Mouse (Mus musculus): ENCODE measurements around the gene Cyp4a12b. TPM values are rescaled to one million over a fixed set of nuclear protein-coding genes. Genes with fewer than 3 reads are reported as not detected.
"Not testable (repeated sequence)": the region's sequence is repeated elsewhere in the genome, so short reads cannot be mapped to it uniquely, and the experiment has no call there.

Cyp4a12b gene
- polyA plus RNA-seq (2016; fragmentation: Nextera tagmentation; extraction: Ambion mirVana) = not detected in 2 replicates

DNA sequence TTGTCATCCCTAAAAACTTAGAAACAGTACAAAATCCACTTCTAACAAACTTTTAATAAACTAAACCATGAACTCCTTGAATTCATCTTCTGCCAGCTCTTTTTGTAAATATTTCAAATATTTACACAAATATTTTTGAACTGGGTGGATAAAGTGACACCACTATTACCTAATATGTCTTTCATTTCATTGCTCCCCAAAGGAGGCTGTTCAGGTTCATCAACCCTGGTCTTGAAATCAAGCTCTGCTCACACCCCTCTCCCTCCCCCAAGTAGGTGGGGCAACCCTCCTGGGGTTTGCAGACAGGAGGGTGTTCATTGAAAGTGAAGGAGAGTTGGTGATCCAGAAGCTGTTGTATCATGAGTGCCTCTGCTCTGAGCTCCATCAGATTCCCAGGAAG lies at the start of gene Cyp4a12b:
Gene Cyp4a12b, plus strand, starts transcription at position 301 of the 400 bp plus-strand sequence.
- DNase-seq (ENCODE audit: extremely low spot score, low spot score); H3K4me1 ChIP-seq; H3K27ac ChIP-seq; H3K9me3 ChIP-seq; H3K36me3 ChIP-seq (replicated peaks); H3K27me3 ChIP-seq (ENCODE audit: poor library complexity, severe bottlenecking); H3K4me3 ChIP-seq: not testable (repeated sequence)

DNA sequence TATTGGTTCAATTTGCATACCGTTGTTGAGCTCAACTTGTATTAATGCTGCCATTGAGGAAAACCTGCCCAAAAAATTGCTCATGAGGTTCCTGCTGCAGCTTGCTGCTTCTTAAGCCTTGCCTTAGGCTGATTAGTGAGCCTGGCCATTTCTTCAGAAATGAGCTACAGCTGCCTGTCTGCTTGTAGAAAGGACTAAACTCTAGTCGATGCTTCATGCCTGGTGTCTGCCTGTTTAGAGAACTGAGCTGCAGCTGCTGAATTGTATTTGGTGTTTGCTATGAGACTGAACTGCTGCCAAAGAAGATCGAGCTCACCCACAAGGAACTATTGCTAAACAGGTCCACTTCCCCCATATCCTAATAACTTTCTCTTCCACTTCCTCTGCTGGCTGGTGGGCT lies 45.8 kb upstream of the Cyp4a12b start:
- H3K4me1 ChIP-seq; H3K9me3 ChIP-seq; H3K27me3 ChIP-seq (ENCODE audit: poor library complexity, severe bottlenecking); DNase-seq (ENCODE audit: extremely low spot score, low spot score); H3K4me3 ChIP-seq; H3K27ac ChIP-seq; H3K36me3 ChIP-seq (replicated peaks): not testable (repeated sequence)
- 82% methylated on average over 3 of the region's 3 CpGs for WGBS

DNA sequence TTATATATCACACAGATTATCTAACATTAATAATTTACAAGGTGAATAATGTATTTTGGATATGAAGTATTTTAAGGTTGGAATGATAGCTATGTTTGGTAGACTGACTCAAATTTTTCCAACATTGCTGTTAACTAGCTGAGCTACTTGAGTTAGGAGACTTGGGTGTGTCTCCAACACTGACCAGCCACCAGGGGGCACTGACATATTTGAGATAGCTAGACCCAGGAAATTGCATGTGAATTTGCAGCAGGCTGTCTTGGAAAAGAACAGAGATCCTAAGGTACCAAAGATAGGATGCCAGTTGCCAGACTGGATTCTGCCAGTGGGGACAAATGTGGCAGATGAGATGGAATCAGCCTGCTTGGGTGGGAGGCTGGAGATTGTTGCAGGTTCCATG lies 43.4 kb upstream of the Cyp4a12b start:
- H3K4me1 ChIP-seq = not testable (repeated sequence)

DNA sequence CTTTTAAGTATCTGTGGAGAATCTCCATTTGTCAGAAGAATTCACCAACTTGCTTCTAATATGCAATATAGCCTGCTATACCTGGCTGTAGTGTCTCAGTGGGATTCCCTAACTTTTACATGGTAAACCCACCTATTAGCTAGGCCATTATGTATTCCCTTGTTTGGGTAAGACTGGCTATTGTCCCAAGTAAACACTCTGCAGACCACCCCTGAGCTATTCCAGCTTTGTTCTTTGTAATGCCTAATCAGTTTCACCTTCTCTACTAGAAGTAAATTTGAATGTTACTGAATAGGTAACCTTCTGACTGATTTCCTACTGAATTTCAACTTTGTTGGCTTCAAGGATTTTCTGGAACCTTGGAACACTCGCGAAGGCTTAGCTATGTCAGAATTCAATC lies 15.2 kb upstream of the Cyp4a12b start:
- not testable (repeated sequence) for H3K27ac ChIP-seq; H3K4me1 ChIP-seq; H3K9me3 ChIP-seq; H3K36me3 ChIP-seq (replicated peaks); DNase-seq (ENCODE audit: extremely low spot score, low spot score); H3K4me3 ChIP-seq; H3K27me3 ChIP-seq (ENCODE audit: poor library complexity, severe bottlenecking)
- 80% methylated on average over 2 of the region's 2 CpGs for WGBS

More for the DNA sequence above, 43.4 kb upstream of the Cyp4a12b start:
- not testable (repeated sequence) for H3K36me3 ChIP-seq (replicated peaks); H3K27me3 ChIP-seq (ENCODE audit: poor library complexity, severe bottlenecking); H3K27ac ChIP-seq; H3K4me3 ChIP-seq; DNase-seq (ENCODE audit: extremely low spot score, low spot score); H3K9me3 ChIP-seq

DNA sequence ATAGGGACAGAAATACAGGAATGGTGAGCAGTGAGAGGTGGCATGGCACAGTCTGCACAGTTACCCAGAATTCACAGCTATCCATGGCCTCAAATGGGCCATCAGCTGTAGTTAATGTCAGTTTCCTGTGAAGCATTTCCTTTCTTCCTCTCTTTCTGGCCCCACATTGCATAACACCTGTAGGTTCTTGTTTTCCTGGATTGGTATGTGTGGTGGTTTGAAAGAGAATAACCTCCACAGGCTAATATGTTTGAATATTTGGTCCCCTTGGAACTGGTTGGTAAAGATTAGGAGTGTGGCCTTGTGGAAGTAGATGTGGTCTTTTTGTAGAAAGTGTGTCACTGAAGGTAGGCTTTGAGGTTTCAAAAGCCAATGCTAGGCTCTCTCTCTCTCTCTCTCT lies 14.5 kb upstream of the Cyp4a12b start:
- H3K36me3 ChIP-seq (replicated peaks); H3K4me3 ChIP-seq; DNase-seq (ENCODE audit: extremely low spot score, low spot score); H3K4me1 ChIP-seq; H3K27me3 ChIP-seq (ENCODE audit: poor library complexity, severe bottlenecking); H3K9me3 ChIP-seq; H3K27ac ChIP-seq: not testable (repeated sequence)

DNA sequence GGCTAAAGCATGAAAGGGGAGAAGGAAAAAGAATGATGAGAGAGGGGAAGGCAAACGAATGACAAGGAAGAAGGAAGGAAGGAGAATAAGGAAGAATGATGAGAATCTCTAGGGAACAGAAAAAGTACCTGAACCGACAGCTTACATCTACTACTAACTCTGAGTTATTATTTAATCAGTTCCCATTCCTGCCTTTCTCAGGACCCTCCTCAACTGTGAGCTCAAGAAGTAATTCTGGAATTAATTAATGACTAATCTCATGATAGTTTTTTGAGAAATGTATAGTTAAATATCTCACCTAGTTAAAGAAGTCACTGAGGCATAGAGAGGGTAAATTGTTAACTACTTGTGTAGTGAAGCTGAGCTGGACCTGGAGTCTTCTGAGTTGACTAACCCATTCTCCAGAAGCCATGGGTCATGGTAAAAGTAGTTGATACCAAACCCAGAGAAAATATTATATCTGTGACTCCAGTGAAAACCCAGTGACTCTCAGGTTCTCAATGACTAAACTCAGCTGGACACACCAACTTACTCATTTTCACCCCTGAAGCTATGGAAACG lies 39.2 kb downstream of the Cyp4a12b start:
- H3K4me1 ChIP-seq = no peaks in the 10 kb centered on the region
- no peaks in the 10 kb centered on the region for H3K9me3 ChIP-seq
- H3K27me3 ChIP-seq (ENCODE audit: poor library complexity, severe bottlenecking) = no peaks in the 10 kb centered on the region
- DNase-seq (ENCODE audit: extremely low spot score, low spot score) = no peak
- no peak overlapping the region for H3K4me3 ChIP-seq
- H3K36me3 ChIP-seq (replicated peaks) = no peaks in the 10 kb centered on the region
- H3K27ac ChIP-seq = no peak overlapping the region
- 76% methylated on average over 3 of the region's 3 CpGs for WGBS

GRCm38 (mm10) chr4:115452304-115452703 lies 40.9 kb downstream of the Cyp4a12b start, which contains the start of gene Cyp4a30b:
Gene Cyp4a30b (plus strand): TSS chr4:115452604.
- DNase-seq (ENCODE audit: extremely low spot score, low spot score) = no peak
- no peak within 1 kb of the TSS for H3K4me3 ChIP-seq
- WGBS = 77% methylated on average over 3 of the region's 3 CpGs
- H3K27me3 ChIP-seq (ENCODE audit: poor library complexity, severe bottlenecking) = no peaks in the 10 kb centered on the region
- no peaks in the 10 kb centered on the region for H3K9me3 ChIP-seq
- H3K4me1 ChIP-seq = no peaks in the 10 kb centered on the region
- H3K36me3 ChIP-seq (replicated peaks) = no peaks in the 10 kb centered on the region
- H3K27ac ChIP-seq = no peak within 1 kb of the TSS

DNA sequence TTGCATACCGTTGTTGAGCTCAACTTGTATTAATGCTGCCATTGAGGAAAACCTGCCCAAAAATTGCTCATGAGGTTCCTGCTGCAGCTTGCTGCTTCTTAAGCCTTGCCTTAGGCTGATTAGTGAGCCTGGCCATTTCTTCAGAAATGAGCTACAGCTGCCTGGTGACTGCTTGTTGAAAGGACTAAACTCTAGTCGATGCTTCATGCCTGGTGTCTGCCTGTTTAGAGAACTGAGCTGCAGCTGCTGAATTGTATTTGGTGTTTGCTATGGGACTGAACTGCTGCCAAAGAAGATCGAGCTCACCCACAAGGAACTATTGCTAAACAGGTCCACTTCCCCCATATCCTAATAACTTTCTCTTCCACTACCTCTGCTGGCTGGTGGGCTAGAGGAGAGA lies 62.2 kb downstream of the Cyp4a12b start:
- WGBS = 84% methylated on average over 3 of the region's 3 CpGs

DNA sequence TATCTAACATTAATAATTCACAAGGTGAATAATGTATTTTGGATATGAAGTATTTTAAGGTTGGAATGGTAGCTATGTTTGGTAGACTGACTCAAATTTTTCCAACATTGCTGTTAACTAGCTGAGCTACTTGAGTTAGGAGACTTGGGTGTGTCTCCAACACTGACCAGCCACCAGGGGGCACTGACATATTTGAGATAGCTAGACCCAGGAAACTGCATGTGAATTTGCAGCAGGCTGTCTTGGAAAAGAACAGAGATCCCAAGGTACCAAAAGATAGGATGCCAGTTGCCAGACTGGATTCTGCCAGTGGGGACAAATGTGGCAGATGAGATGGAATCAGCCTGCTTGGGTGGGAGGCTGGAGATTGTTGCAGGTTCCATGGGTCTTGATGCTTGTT lies 64.6 kb downstream of the Cyp4a12b start:
- H3K4me1 ChIP-seq; H3K27me3 ChIP-seq (ENCODE audit: poor library complexity, severe bottlenecking); H3K36me3 ChIP-seq (replicated peaks); DNase-seq (ENCODE audit: extremely low spot score, low spot score); H3K4me3 ChIP-seq; H3K27ac ChIP-seq; H3K9me3 ChIP-seq: not testable (repeated sequence)

More for the DNA sequence above, 62.2 kb downstream of the Cyp4a12b start:
- H3K4me3 ChIP-seq; DNase-seq (ENCODE audit: extremely low spot score, low spot score); H3K27ac ChIP-seq; H3K9me3 ChIP-seq; H3K36me3 ChIP-seq (replicated peaks); H3K4me1 ChIP-seq; H3K27me3 ChIP-seq (ENCODE audit: poor library complexity, severe bottlenecking): not testable (repeated sequence)

GRCm38 (mm10) chr4:115481006-115481652 lies 69.7 kb downstream of the Cyp4a12b start:
- Histone ChIP-seq H3K36me3 (replicated peaks) (no peaks in the 10 kb centered on the region), H3K4me3 (no peak overlapping the region), H3K27ac (no peak overlapping the region), H3K9me3 (no peaks in the 10 kb centered on the region), H3K4me1 (no peaks in the 10 kb centered on the region), H3K27me3 (ENCODE audit: poor library complexity, severe bottlenecking) (no peaks in the 10 kb centered on the region)
- 79% methylated on average over 6 of the region's 6 CpGs for WGBS
- no peak for DNase-seq (ENCODE audit: extremely low spot score, low spot score)

Other genes with a start within 250 kb of the Cyp4a12b start
- gene Cyp4a29, start 169.5 kb upstream of the Cyp4a12b start, polyA plus RNA-seq (2016; fragmentation: Nextera tagmentation; extraction: Ambion mirVana) = not detected in 2 replicates
- not detected in 2 replicates for gene Cyp4a12a, start 112.6 kb upstream of the Cyp4a12b start, polyA plus RNA-seq (2016; fragmentation: Nextera tagmentation; extraction: Ambion mirVana)
- gene Cyp4a30b, start 41.0 kb downstream of the Cyp4a12b start, polyA plus RNA-seq (2016; fragmentation: Nextera tagmentation; extraction: Ambion mirVana) = not detected in 2 replicates
- gene Cyp4a14, start 84.5 kb downstream of the Cyp4a12b start, polyA plus RNA-seq (2016; fragmentation: Nextera tagmentation; extraction: Ambion mirVana) = not detected in 2 replicates
- gene Cyp4a10, start 106.6 kb downstream of the Cyp4a12b start, polyA plus RNA-seq (2016; fragmentation: Nextera tagmentation; extraction: Ambion mirVana) = not detected in 2 replicates
- not detected in 2 replicates for gene Cyp4a31, start 152.0 kb downstream of the Cyp4a12b start, polyA plus RNA-seq (2016; fragmentation: Nextera tagmentation; extraction: Ambion mirVana)
- gene Cyp4a32, start 189.3 kb downstream of the Cyp4a12b start, polyA plus RNA-seq (2016; fragmentation: Nextera tagmentation; extraction: Ambion mirVana) = not detected in 2 replicates
- gene Cyp4b1, start 236.1 kb downstream of the Cyp4a12b start, polyA plus RNA-seq (2016; fragmentation: Nextera tagmentation; extraction: Ambion mirVana) = not detected in 2 replicates